Mouse (Mus musculus) forebrain, embryonic 12.5 days (tissue): ENCODE measurements around the gene Fam243. TPM values are rescaled to one million over a fixed set of nuclear protein-coding genes. Genes with fewer than 3 reads are reported as not detected.

Experiments
- ATAC-seq: fragments of 200-750 bp; cut with Nextera tagmentation; 2 replicates; pipeline ENCODE4 v1.8.0; 2017; ENCODE audit warnings: moderate TSS enrichment; ENCODE audit not compliant: low FRiP score
- H3K27ac ChIP-seq: fragments of 300-500 bp; sonication (generic); 2 replicates; pipeline ENCODE4 v1.5.1; 2016; ENCODE audit warnings: mild to moderate bottlenecking
- H3K27me3 ChIP-seq: fragments of 300-500 bp; sonication (generic); 2 replicates; pipeline ENCODE4 v1.6.1; 2016; ENCODE audit warnings: mild to moderate bottlenecking
- H3K36me3 ChIP-seq: fragments of 300-500 bp; sonication (generic); replicated peaks from 2 replicates; pipeline ENCODE4 v1.6.1; 2016; ENCODE audit warnings: mild to moderate bottlenecking
- H3K4me1 ChIP-seq: fragments of 300-500 bp; sonication (generic); 2 replicates; pipeline ENCODE4 v1.6.1; 2016
- H3K4me2 ChIP-seq: fragments of 300-500 bp; sonication (generic); 2 replicates; pipeline ENCODE4 v1.6.1; 2016; ENCODE audit warnings: mild to moderate bottlenecking, moderate library complexity
- H3K4me3 ChIP-seq: fragments of 300-500 bp; sonication (generic); replicated peaks from 2 replicates; pipeline ENCODE4 v1.5.1; 2016; ENCODE audit warnings: mild to moderate bottlenecking
- H3K9ac ChIP-seq: fragments of 300-500 bp; sonication (generic); 2 replicates; pipeline ENCODE4 v1.6.1; 2016; ENCODE audit warnings: mild to moderate bottlenecking
- H3K9me3 ChIP-seq: fragments of 300-500 bp; sonication (generic); 2 replicates; pipeline ENCODE4 v1.6.1; 2016
- WGBS: fragments of 180-500 bp; shearing (Covaris S2); methylation state at CpG from one replicate; pipeline ENCODE4 v1.1.7; 2016; 5-methylcytosine and 5-hydroxymethylcytosine counted together
- polyA plus RNA-seq: library from polyadenylated mRNA; unstranded; fragments of >200 nt; fragmentation: Nextera tagmentation; extraction: Ambion mirVana; gene quantifications from 2 replicates; pipeline ENCODE4 v1.2.1, GENCODE M21; 2016

The Fam243 gene
- polyA plus RNA-seq, 1 experiment from 2014 or later, result not detected

DNA sequence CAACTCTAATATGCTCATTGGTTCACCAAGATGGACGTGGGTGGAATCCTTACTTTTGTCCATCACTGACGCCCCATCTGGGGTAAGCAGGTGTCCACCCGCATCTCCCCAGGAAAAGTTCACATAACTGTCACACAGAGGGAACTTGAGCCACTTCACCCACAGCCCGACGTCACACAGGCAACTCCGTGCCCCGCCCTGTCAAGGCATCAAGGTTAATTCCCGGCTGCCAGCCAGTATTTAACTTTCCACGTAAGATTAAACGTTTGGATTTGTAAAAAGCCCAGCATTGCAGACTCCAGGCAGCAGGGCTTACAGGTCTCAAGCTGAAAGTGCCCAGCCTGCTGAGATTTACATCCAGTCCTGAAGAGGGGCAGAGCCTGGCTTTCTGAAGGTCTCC lies 29.1 kb downstream of the Fam243 start, which contains the start of gene Kcne2:
Kcne2 (plus strand) TSS at position 289 of the 400 bp plus-strand sequence.
- 81% methylated on average over 10 of the region's 10 CpGs for WGBS
- no peak within 1 kb of the TSS for H3K4me2 ChIP-seq
- H3K36me3 ChIP-seq, result no peaks in the 10 kb centered on the region
- ATAC-seq, result no peak
- H3K9me3 ChIP-seq, result no peaks in the 10 kb centered on the region
- peaks cover 24% of the 10 kb centered on the region for H3K27me3 ChIP-seq
- no peak within 1 kb of the TSS for H3K27ac ChIP-seq
- H3K9ac ChIP-seq, result no peak within 1 kb of the TSS
- no peak within 1 kb of the TSS for H3K4me3 ChIP-seq
- H3K4me1 ChIP-seq, result peaks cover 12% of the 10 kb centered on the region

DNA sequence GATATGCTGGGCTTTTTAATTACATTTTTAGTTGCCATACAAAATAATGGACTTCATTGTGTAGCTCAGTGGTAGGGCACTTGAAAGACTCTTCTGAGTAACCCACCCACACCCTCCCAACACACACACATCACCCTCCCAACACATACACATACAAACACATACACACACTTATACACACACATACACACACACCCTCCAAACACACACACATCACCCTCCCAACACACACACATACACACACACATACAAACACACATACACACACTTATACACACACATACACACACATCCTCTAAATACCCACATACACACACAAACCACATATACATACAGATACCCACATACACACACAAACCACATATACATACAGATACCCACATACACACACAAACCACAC lies 31.2 kb downstream of the Fam243 start:
- no peaks in the 10 kb centered on the region for H3K36me3 ChIP-seq
- no peak overlapping the region for H3K27ac ChIP-seq
- H3K4me2 ChIP-seq, result no peak overlapping the region
- no peak overlapping the region for H3K9ac ChIP-seq
- no peaks in the 10 kb centered on the region for H3K9me3 ChIP-seq
- H3K4me1 ChIP-seq, result peaks cover 14% of the 10 kb centered on the region
- H3K4me3 ChIP-seq, result no peak overlapping the region
- H3K27me3 ChIP-seq, result peaks cover 14% of the 10 kb centered on the region; the same call in 1 of the 2 replicates
- ATAC-seq, result no peak

DNA sequence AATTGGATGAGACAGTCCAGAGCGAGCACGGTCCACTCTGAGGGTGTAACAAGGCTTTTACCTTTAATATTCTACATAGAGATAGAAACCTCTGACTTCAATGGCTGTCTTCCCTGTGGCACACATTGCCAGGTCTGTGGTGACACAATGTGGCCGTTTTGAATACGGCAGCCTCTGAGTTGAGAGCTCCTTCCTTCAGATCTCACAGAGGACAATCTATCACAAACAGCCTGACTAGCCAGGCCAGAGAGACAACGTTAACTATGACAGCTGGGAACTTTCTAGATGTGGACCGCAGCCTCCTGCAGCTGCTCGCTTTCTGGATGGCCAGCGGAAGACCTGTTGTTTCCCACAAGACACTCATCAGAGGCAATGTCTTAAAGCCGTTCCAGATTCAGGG lies 32.5 kb downstream of the Fam243 start:
- Histone ChIP-seq H3K9ac (no peak overlapping the region), H3K4me2 (no peak overlapping the region), H3K36me3 (no peaks in the 10 kb centered on the region), H3K27me3 (peaks cover 10% of the 10 kb centered on the region; the same call in 1 of the 2 replicates), H3K9me3 (no peaks in the 10 kb centered on the region), H3K4me3 (no peak overlapping the region), H3K4me1 (peaks cover 5% of the 10 kb centered on the region), H3K27ac (no peak overlapping the region)
- ATAC-seq, result no peak
- 90% methylated on average over 9 of the region's 9 CpGs for whole genome bisulfite sequencing

DNA sequence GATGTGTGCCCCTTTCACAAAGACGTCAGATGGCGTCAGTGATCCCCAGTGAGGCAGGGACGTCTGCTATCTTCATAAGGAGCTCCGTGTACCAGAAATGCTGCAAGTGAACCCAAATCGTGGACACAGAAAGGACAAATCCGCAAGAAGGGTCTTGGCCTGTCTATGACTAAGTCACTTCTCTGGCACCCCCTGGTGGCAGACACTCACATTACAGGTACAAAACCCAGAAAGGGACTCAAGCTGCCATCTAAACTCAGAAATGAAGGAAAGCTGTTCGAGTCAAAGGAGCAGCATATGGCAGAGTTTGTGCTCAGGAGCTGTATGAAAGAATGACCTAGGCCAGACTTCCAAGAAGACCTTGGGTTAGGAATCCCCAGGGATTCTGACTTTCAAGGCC lies 34.6 kb downstream of the Fam243 start:
- Histone ChIP-seq H3K4me1 (peaks cover 2% of the 10 kb centered on the region), H3K4me3 (no peak overlapping the region), H3K9me3 (no peaks in the 10 kb centered on the region), H3K27ac (no peak overlapping the region), H3K36me3 (no peaks in the 10 kb centered on the region), H3K27me3 (peaks cover 4% of the 10 kb centered on the region; the same call in 1 of the 2 replicates), H3K9ac (no peak overlapping the region), H3K4me2 (no peak overlapping the region)
- WGBS, result 12% methylated on average over 7 of the region's 7 CpGs
- no peak for ATAC-seq

DNA sequence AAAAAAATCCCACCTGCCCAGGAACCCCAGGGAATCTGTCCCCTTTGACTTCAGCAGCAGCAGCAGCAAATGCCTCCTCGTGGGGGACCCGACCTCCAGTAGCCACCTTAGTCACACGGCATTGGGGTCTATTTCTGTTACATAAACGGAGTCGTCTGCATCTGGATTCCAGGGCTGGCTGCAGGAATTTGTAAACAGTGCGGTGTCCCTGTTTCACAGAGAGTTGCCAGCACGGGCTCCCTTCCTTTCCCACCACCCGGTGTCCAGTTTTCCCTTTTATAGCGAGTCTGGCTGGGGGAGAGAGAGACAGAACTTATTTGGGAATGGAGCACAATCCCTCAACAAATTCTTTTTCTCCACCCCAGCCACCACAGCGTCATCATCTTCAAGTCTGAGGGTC lies 36.2 kb downstream of the Fam243 start:
- Histone ChIP-seq H3K4me2 (no peak overlapping the region), H3K27ac (no peak overlapping the region), H3K9ac (no peak overlapping the region), H3K9me3 (no peaks in the 10 kb centered on the region), H3K36me3 (no peaks in the 10 kb centered on the region), H3K4me1 (peaks cover 2% of the 10 kb centered on the region), H3K4me3 (no peak overlapping the region), H3K27me3 (no peaks in the 10 kb centered on the region)
- no peak for ATAC-seq
- WGBS, result 75% methylated on average over 10 of the region's 10 CpGs

DNA sequence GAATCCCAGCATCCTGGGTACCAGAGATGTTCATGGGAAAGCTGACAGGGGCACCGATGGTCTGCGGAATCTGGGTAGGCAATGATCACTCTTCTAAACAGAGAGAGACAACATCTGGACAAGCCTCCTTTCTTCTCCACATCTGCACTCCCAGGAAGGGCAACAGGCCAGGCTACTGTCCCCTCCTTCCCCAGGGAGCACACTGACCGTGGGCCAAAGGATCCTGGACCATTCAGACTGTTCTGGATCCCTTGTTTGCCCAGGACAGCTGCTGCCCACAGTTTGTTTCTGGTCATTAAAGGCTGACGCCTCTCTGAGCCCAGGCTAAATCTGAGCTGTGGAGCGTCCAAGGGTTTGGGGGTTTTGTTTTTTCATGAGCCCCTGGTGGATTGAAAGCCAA lies 38.6 kb downstream of the Fam243 start:
- Histone ChIP-seq H3K4me1 (peaks cover 2% of the 10 kb centered on the region), H3K9ac (no peak overlapping the region), H3K27ac (no peak overlapping the region), H3K4me3 (no peak overlapping the region), H3K9me3 (no peaks in the 10 kb centered on the region), H3K4me2 (no peak overlapping the region), H3K36me3 (no peaks in the 10 kb centered on the region), H3K27me3 (no peaks in the 10 kb centered on the region)
- no peak for ATAC-seq
- WGBS, result 74% methylated on average over 5 of the region's 5 CpGs

DNA sequence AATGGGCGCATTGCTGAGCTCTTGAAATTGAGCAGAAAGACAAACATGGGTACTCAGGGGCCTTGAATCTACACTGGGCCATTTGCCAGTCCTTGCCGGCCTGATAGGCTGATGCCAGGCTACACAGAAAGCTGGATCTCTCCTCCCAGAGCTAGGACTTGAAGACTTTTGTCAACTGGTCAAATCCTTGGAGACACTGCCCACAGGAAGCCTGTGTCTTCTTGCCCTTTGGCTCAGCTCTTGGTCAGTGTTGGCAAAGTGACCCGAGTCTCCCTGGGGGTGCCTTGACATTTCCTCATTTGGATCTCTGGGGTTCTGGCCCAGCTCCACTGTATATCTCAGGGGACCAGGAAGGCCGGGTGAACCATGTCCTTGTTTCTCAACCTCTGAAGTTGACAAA lies 45.7 kb downstream of the Fam243 start:
- 86% methylated on average over 4 of the region's 4 CpGs for WGBS
- no peak overlapping the region for H3K9ac ChIP-seq
- no peak overlapping the region for H3K27ac ChIP-seq
- H3K4me3 ChIP-seq, result no peak overlapping the region
- no peaks in the 10 kb centered on the region for H3K36me3 ChIP-seq
- H3K4me2 ChIP-seq, result no peak overlapping the region
- H3K4me1 ChIP-seq, result no peaks in the 10 kb centered on the region
- H3K9me3 ChIP-seq, result no peaks in the 10 kb centered on the region
- H3K27me3 ChIP-seq, result no peaks in the 10 kb centered on the region
- no peak for ATAC-seq

DNA sequence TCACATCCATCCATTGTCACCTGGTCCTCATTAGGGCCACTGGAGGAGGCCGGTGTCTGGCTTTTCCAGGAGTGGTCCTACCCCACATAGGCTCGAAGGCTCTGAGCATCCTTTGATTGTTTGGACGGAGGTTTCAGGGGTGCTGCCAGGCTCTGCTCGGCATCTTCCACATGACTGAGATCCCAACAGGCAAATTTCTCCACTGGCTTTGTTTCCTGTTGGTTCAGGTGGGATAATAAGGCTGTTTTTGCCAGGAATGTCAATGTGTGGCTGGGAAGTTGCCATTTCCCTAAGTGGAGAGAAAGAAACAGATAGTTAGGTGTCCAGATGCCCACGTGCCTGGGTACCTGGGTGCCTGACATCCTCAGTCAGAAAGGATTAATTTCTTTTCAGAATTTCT lies 46.7 kb downstream of the Fam243 start:
- Histone ChIP-seq H3K36me3 (no peaks in the 10 kb centered on the region), H3K9me3 (no peaks in the 10 kb centered on the region), H3K9ac (no peak overlapping the region), H3K4me1 (no peaks in the 10 kb centered on the region), H3K27ac (no peak overlapping the region), H3K4me2 (no peak overlapping the region), H3K27me3 (no peaks in the 10 kb centered on the region), H3K4me3 (no peak overlapping the region)
- ATAC-seq, result no peak
- 80% methylated on average over 5 of the region's 5 CpGs for WGBS

Other genes starting within 250 kb of the Fam243 start
- gene Kcne2, start 29.1 kb downstream of the Fam243 start, polyA plus RNA-seq, result 2.2 and 4.3 TPM in 2 replicates
- 131 and 135 TPM in 2 replicates for gene Smim11, start 20.2 kb downstream of the Fam243 start, polyA plus RNA-seq
- gene Kcne1, start 38.0 kb upstream of the Fam243 start, polyA plus RNA-seq, result 0.26 TPM in 1 of 2 replicates, not detected in the other
- 40.9 and 43.1 TPM in 2 replicates for gene Rcan1, start 149.4 kb upstream of the Fam243 start, polyA plus RNA-seq
- 5.1 and 8.0 TPM in 2 replicates for gene Clic6, start 164.3 kb upstream of the Fam243 start, polyA plus RNA-seq